Mouse (Mus musculus) heart, adult 2 months (tissue): ENCODE results near the gene Prss16. TPM values are rescaled to one million over a fixed set of nuclear protein-coding genes. Genes with fewer than 3 reads are reported as not detected.
"Not testable (repeated sequence)": the region's sequence is repeated elsewhere in the genome, so short reads cannot be mapped to it uniquely, and the experiment has no call there.

Experiments used
- DNase-seq, 2 experiments: peaks; one replicate each; pipeline ENCODE4 v3.0.0; 2021
- H3K27ac ChIP-seq: fragments of 200-600 bp; 2 replicates; pipeline ENCODE4 v1.8.1; 2022
- H3K27me3 ChIP-seq: fragments of 200-500 bp; 2 replicates; pipeline ENCODE4 v1.6.1; 2012; ENCODE audit warnings: mild to moderate bottlenecking, low read length, inconsistent platforms, mixed read lengths; ENCODE audit not compliant: control insufficient read depth, insufficient read depth
- H3K36me3 ChIP-seq: fragments of 200-500 bp; 2 replicates; pipeline ENCODE4 v1.6.1; 2012; ENCODE audit warnings: low read length, inconsistent platforms; ENCODE audit not compliant: control insufficient read depth, insufficient read depth
- H3K4me1 ChIP-seq: fragments of 200-500 bp; 2 replicates; pipeline ENCODE4 v1.6.1; 2011; ENCODE audit warnings: low read length; ENCODE audit not compliant: control insufficient read depth, insufficient read depth
- H3K4me3 ChIP-seq: fragments of 200-600 bp; 2 replicates; pipeline ENCODE4 v1.8.1; 2022
- H3K79me2 ChIP-seq: fragments of 200-500 bp; replicated peaks from 2 replicates; pipeline ENCODE4 v1.6.1; 2012; ENCODE audit warnings: mild to moderate bottlenecking, inconsistent platforms, low read length, moderate library complexity, mixed read lengths; ENCODE audit not compliant: control insufficient read depth, insufficient read depth
- H3K9ac ChIP-seq: fragments of 200-500 bp; 2 replicates; pipeline ENCODE4 v1.6.1; 2012; ENCODE audit warnings: low read depth, mild to moderate bottlenecking, control low read depth, inconsistent platforms, low read length, mixed read lengths
- CTCF ChIP-seq: fragments of 200-600 bp; IDR thresholded peaks from 2 replicates; pipeline ENCODE4 v1.8.1; 2022; ENCODE audit warnings: antibody characterized with exemption, mild to moderate bottlenecking, moderate library complexity
- EP300 ChIP-seq: fragments of 200-500 bp; IDR thresholded peaks from 2 replicates; pipeline ENCODE4 v1.6.1; 2011; ENCODE audit warnings: low read depth, low read length, control low read depth; ENCODE audit not compliant: insufficient read depth
- POLR2A ChIP-seq: fragments of 200-500 bp; IDR thresholded peaks from 2 replicates; pipeline ENCODE4 v1.6.1; 2011; ENCODE audit warnings: mild to moderate bottlenecking, low read depth, low read length, control low read depth; ENCODE audit not compliant: insufficient read depth
- WGBS: fragments of 180-500 bp; shearing (Covaris S2); methylation state at CpG from one replicate; pipeline ENCODE4 v1.1.7; 2018; 5-methylcytosine and 5-hydroxymethylcytosine counted together
- intact Hi-C: fragments of 180-260 bp; cut with DNase I; formaldehyde crosslinking; loops from one replicate; pipeline ENCODE4 v1.15.1; 2025
- polyA plus RNA-seq: library from polyadenylated mRNA; depleted of rRNA; stranded (reverse); fragments of >200 nt; gene quantifications from 2 replicates; pipeline ENCODE4 v1.2.3, GENCODE M21; 2012
- total RNA-seq, 2 experiments: library from RNA; stranded (reverse); gene quantifications; 2 replicates each; pipeline ENCODE4 v1.2.3; 2021

Gene Prss16
- total and polyA plus RNA-seq, 3 experiments = not detected

DNA sequence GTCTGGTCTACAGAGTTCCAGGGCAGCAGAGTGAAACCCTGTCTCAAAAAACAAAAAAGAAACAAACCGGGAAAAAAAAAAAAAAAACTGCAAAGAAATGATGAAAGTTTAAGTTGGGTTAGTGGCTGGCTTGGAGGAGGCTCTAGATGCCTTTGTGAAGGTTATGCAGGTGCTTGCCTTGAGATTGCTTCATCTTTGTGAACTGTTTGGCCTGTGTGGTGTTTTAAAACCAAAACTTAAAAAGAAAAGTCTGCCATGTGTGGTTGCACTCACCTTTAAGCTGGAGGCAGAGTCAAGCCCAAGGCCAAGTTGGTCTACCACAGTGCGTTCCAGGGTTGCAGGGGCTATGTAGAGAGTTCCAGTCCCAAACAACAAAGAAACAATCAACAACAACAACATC is 39.5 kb upstream of the Prss16 start:
- WGBS = 83% methylated on average over 2 of the region's 2 CpGs
- TF ChIP-seq EP300 (no peak), POLR2A (no peak), CTCF (no peak)
- intact Hi-C loops = loop anchor here (10.0 kb wide), 1 partner anchor 294 kb away; the partner anchor contains the start of genes Hist1h2ak, Hist1h2bn and Hist1h4k

DNA sequence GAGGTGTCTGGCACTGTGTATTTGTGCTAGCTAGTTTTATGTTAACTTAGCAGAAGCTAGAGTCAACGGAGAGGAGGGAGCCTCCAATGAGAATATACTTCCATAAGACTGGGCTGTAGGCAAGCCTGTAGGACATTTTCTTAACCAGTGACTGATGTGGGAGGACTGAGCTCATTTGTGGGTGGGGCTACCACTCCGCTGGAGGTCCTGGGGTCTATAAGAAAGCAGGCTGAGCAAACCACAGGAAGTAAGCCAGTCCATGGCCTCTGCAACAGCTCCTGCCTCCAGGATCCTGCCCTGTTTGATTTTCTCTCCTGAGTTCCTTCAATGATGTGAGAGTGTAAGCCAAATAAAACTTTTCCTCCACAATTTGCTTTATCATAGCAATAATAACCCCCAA is 35.8 kb upstream of the Prss16 start:
- Histone ChIP-seq H3K9ac (no peak overlapping the region), H3K4me3 (no peak overlapping the region), H3K27ac (no peak overlapping the region), H3K27me3 (no peaks in the 10 kb centered on the region), H3K4me1 (peaks cover 2% of the 10 kb centered on the region; the same call in 1 of the 2 replicates), H3K36me3 (no peaks in the 10 kb centered on the region), H3K79me2 (no peaks in the 10 kb centered on the region)
- TF ChIP-seq CTCF = no peak
- no peak for TF ChIP-seq EP300
- TF ChIP-seq POLR2A = no peak
- 63% methylated on average over 2 of the region's 2 CpGs for WGBS
- no peak for DNase-seq
- intact Hi-C loops = loop anchor here (10.0 kb wide), 1 partner anchor 291 kb away; the partner anchor contains the start of genes Hist1h2ak, Hist1h2bn and Hist1h4k

More for the DNA sequence above, 39.5 kb upstream of the Prss16 start:
- no peak overlapping the region for H3K4me3 ChIP-seq
- H3K27me3 ChIP-seq = no peaks in the 10 kb centered on the region
- no peak for DNase-seq
- H3K4me1 ChIP-seq = peaks cover 2% of the 10 kb centered on the region; the same call in 1 of the 2 replicates
- no peak overlapping the region for H3K27ac ChIP-seq
- no peaks in the 10 kb centered on the region for H3K79me2 ChIP-seq
- no peak overlapping the region for H3K9ac ChIP-seq
- H3K36me3 ChIP-seq = no peaks in the 10 kb centered on the region

DNA sequence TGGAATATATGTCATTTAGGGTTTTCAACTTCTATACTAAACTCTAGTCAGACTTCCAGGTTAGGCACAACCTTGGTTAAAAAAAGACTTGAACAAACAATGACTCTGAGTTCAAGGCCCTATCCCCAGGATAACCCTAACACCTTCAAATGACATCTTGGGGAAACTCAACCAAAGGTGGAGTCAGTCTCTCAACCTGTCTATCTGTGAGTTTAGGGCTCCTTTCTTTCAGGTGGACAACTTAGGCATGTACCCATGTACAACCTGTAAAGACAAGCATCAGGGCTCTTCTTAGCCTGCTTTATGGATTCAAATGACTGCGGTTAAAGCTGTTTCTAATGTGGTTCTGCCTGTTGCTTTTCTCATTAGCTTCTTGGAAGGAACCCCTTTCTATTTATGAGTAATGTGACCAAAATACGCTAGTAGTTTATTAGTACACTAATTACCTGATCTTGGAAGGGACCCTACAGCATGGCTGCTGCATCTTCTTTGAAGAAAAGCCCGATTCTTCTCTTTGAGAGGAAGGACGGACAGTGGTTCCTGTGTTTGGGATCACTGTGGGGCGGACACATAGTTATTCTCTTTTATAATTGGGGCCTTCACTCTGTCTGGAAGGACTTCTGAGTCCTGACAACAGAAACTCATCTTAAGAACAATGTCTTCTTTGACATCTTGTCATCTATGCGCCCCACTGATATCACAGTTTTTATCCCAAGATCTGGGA is 35.1 kb upstream of the Prss16 start:
- no peaks in the 10 kb centered on the region for H3K27me3 ChIP-seq
- WGBS = 91% methylated on average over 6 of the region's 6 CpGs

DNA sequence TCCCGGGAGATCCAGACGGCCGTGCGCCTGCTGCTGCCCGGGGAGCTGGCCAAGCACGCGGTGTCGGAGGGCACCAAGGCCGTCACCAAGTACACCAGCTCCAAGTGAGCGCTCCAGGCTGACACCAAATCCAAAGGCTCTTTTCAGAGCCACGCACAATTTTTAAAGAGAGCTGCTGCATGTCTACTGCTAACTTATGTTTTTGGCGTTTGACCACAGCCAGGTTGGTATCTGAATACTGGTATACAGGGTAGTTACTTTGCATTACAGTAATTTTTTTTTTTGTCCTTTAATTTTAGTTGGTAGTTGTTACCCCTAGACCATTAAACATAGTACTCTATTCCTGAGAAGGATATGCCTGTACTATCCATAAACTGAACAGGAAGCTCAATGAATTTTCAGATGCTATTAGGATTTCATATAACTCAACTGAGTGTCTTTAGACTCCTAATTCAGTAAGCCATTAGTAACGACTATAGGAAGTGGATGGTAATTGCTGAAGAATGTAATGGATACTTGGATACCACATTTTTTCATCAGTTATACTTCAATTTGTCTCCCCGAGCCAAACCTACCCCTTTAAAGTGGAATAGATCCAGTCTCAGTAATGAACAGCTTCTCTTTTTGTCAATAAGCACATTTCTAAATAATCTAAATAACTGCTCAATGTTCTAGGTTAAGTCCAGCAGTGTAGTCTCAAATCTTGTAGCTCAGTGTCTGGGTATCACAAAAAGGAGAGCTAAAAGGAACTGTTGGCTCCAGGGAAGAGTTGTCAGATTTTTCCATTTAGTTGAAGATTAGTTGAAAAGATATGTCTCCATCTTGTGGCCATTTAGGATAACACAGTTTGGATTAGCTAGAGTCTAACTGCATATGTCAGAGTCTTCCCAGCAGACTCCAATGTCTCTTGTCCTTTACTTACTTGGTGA is 34.2 kb upstream of the Prss16 start:
- Histone ChIP-seq H3K9ac (peak overlapping the region; percentile 63; the same call in 1 of the 2 replicates), H3K27ac (no peak overlapping the region; the same call in 1 of the 2 replicates), H3K79me2 (no peaks in the 10 kb centered on the region), H3K36me3 (no peaks in the 10 kb centered on the region), H3K4me3 (peak overlapping the region; percentile 51), H3K27me3 (no peaks in the 10 kb centered on the region), H3K4me1 (no peaks in the 10 kb centered on the region; the same call in 1 of the 2 replicates)
- TF ChIP-seq POLR2A (no peak), EP300 (no peak), CTCF (peak; percentile 82)
- no peak for DNase-seq
- intact Hi-C loops = loop anchor here (5.0 to 10.0 kb wide), 6 partner anchors 266 to 1704 kb away; partner anchors contain the start of genes Hist1h1e, Hist1h2ak, Hist1h2bb and Hist1h2be
- WGBS = under 1% methylated on average over 10 of the region's 14 CpGs

More for the DNA sequence above, 35.1 kb upstream of the Prss16 start:
- no peaks in the 10 kb centered on the region for H3K79me2 ChIP-seq
- H3K36me3 ChIP-seq = no peaks in the 10 kb centered on the region
- no peak overlapping the region for H3K4me3 ChIP-seq
- no peak overlapping the region for H3K9ac ChIP-seq
- no peak overlapping the region for H3K27ac ChIP-seq
- no peak for TF ChIP-seq CTCF
- TF ChIP-seq EP300 = no peak
- TF ChIP-seq POLR2A = no peak
- no peak for DNase-seq
- intact Hi-C loops = loop anchor here (5.0 to 10.0 kb wide), 6 partner anchors 267 to 1703 kb away; partner anchors contain the start of genes Hist1h1e, Hist1h2ak, Hist1h2bb and Hist1h2be
- H3K4me1 ChIP-seq = no peaks in the 10 kb centered on the region; the same call in 1 of the 2 replicates

DNA sequence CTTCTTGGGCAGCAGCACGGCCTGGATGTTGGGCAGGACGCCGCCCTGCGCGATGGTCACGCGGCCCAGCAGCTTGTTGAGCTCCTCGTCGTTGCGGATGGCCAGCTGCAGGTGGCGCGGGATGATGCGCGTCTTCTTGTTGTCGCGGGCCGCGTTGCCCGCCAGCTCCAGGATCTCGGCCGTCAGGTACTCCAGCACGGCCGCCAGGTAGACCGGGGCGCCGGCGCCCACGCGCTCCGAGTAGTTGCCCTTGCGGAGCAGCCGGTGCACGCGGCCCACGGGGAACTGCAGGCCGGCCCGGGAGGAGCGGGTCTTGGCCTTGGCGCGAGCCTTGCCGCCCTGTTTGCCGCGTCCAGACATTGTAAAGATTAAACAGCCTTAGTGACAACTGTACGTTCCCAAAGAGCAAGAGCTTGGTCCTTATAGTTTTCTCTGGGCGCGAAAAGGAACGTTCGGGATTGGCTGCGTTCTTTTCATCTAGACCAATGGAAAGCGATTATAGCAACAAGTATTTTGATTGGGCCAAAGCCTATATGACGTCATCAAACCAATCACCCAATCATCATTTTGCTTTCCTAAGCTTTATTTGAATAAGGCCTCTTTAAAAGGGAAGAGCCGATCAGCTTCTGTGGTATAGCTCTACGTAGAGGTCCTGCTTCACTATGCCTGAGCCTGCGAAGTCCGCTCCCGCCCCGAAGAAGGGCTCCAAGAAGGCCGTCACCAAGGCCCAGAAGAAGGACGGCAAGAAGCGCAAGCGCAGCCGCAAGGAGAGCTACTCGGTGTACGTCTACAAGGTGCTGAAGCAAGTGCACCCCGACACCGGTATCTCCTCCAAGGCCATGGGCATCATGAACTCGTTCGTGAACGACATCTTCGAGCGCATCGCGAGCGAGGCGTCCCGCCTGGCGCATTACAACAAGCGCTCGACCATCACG is 33.3 kb upstream of the Prss16 start, which contains the start of the genes Hist1h2ag and Hist1h2bj:
Hist1h2ag (minus strand) TSS at position 377 of the 935 bp plus-strand sequence.
Hist1h2bj (plus strand) TSS at position 647 of the 935 bp plus-strand sequence.
- under 1% methylated on average over 48 of the region's 80 CpGs for WGBS
- peak within 1 kb of the TSS; percentile 19; the same call in 1 of the 2 replicates for H3K27ac ChIP-seq
- intact Hi-C loops = loop anchor here (5.0 to 10.0 kb wide), 6 partner anchors 266 to 1704 kb away; partner anchors contain the start of genes Hist1h1e, Hist1h2ak, Hist1h2bb and Hist1h2be

More for the DNA sequence above, 33.3 kb upstream of the Prss16 start, which contains the start of the genes Hist1h2ag and Hist1h2bj:
- not testable (repeated sequence) for H3K36me3 ChIP-seq, H3K4me1 ChIP-seq, H3K79me2 ChIP-seq, H3K27me3 ChIP-seq
- peak within 1 kb of the TSS; percentile 51 for H3K4me3 ChIP-seq
- DNase-seq = peak; percentile 81 to 89
- TF ChIP-seq POLR2A (peak; percentile 96), EP300 (0 out of 2 replicates have a peak, but pooled peaks have one; percentile 40)
- peak within 1 kb of the TSS; percentile 63 for H3K9ac ChIP-seq
